Mouse (Mus musculus) MEL (cell line): ENCODE results near the gene Iqsec3. TPM values are rescaled to one million over a fixed set of nuclear protein-coding genes. Genes with fewer than 3 reads are reported as not detected.

Experiments used
- DNase-seq: peaks from one replicate; pipeline ENCODE4 v3.0.0; 2011; ENCODE audit warnings: low read depth, low spot score
- H3K27ac ChIP-seq: 2 replicates; pipeline ENCODE4 v1.5.1; 2012; ENCODE audit warnings: low read depth, mild to moderate bottlenecking, control low read depth, low read length, moderate library complexity; ENCODE audit not compliant: control insufficient read depth
- H3K27me3 ChIP-seq, 2 experiments: fragments of 150-350 bp in 1 of 2; sonication (generic) in 1 of 2; 2 replicates each; pipeline ENCODE4 v1.6.1; 2012; ENCODE audit warnings: low read length in 2 of 2, mild to moderate bottlenecking in 2 of 2, improper control_type of control experiment in 1 of 2, moderate library complexity in 1 of 2; ENCODE audit not compliant: insufficient read depth in 2 of 2, control insufficient read depth in 1 of 2
- H3K36me3 ChIP-seq, 2 experiments: 2 replicates each; pipeline ENCODE4 v1.6.1; 2012 to 2014; ENCODE audit warnings: low read length in 2 of 2, improper control_type of control experiment in 1 of 2, inconsistent platforms in 1 of 2, mild to moderate bottlenecking in 1 of 2; ENCODE audit not compliant: insufficient read depth in 2 of 2, control insufficient read depth in 1 of 2
- H3K4me1 ChIP-seq, 2 experiments: fragments of 150-350 bp in 1 of 2; sonication (generic) in 1 of 2; 2 replicates each; pipeline ENCODE4 v1.6.1; 2012; ENCODE audit warnings: low read length in 2 of 2, improper control_type of control experiment in 1 of 2, mild to moderate bottlenecking in 1 of 2; ENCODE audit not compliant: insufficient read depth in 2 of 2, control insufficient read depth in 1 of 2
- H3K4me3 ChIP-seq, 2 experiments: fragments of 150-350 bp in 1 of 2; sonication (generic) in 1 of 2; 2 replicates each; pipeline ENCODE4 v1.5.1; 2012; ENCODE audit warnings: low read depth in 2 of 2, low read length in 2 of 2, mild to moderate bottlenecking in 2 of 2, moderate library complexity in 2 of 2, control low read depth in 1 of 2, improper control_type of control experiment in 1 of 2; ENCODE audit not compliant: control insufficient read depth in 1 of 2, insufficient read depth in 1 of 2
- H3K79me2 ChIP-seq: 2 replicates; pipeline ENCODE4 v1.6.1; 2012; ENCODE audit warnings: mild to moderate bottlenecking, low read length, moderate library complexity; ENCODE audit not compliant: control insufficient read depth, poor library complexity, insufficient read depth
- H3K9ac ChIP-seq: 2 replicates; pipeline ENCODE4 v1.6.1; 2012; ENCODE audit warnings: low read depth, mild to moderate bottlenecking, control low read depth, low read length, moderate library complexity; ENCODE audit not compliant: control insufficient read depth, poor library complexity, severe bottlenecking
- H3K9me3 ChIP-seq: fragments of 150-350 bp; sonication (generic); replicated peaks from 2 replicates; pipeline ENCODE4 v1.6.1; 2012; ENCODE audit warnings: mild to moderate bottlenecking, low read length, improper control_type of control experiment, moderate library complexity; ENCODE audit not compliant: insufficient read depth
- BHLHE40 ChIP-seq: IDR thresholded peaks from 2 replicates; pipeline ENCODE4 v1.6.1; 2012; ENCODE audit warnings: low read depth, mild to moderate bottlenecking, inconsistent platforms, low read length, improper control_type of control experiment, borderline replicate concordance
- CHD1 ChIP-seq: IDR thresholded peaks from 2 replicates; pipeline ENCODE4 v1.6.1; 2012; ENCODE audit warnings: low read depth, mild to moderate bottlenecking, inconsistent platforms, low read length, improper control_type of control experiment
- CHD2 ChIP-seq: IDR thresholded peaks from 2 replicates; pipeline ENCODE4 v1.6.1; 2011; ENCODE audit warnings: low read length, improper control_type of control experiment
- ELF1 ChIP-seq: IDR thresholded peaks from 2 replicates; pipeline ENCODE4 v1.6.1; 2014; ENCODE audit warnings: low read depth, mild to moderate bottlenecking, inconsistent platforms, low read length, improper control_type of control experiment, moderate library complexity
- GABPA ChIP-seq: IDR thresholded peaks from 2 replicates; pipeline ENCODE4 v1.6.1; 2012; ENCODE audit warnings: low read depth, mild to moderate bottlenecking, inconsistent platforms, low read length, improper control_type of control experiment, moderate library complexity
- HCFC1 ChIP-seq: IDR thresholded peaks from 2 replicates; pipeline ENCODE4 v1.6.1; 2012; ENCODE audit warnings: low read depth, mild to moderate bottlenecking, inconsistent platforms, low read length, improper control_type of control experiment, moderate library complexity
- JUND ChIP-seq: IDR thresholded peaks from 2 replicates; pipeline ENCODE4 v1.6.1; 2011; ENCODE audit warnings: low read depth, mild to moderate bottlenecking, improper control_type of control experiment, low read length
- KAT2A ChIP-seq: conservative IDR thresholded peaks from 2 replicates; pipeline ENCODE4 v1.6.1; 2012; ENCODE audit warnings: low read depth, low read length, improper control_type of control experiment, inconsistent platforms
- MAFK ChIP-seq: IDR thresholded peaks from 2 replicates; pipeline ENCODE4 v1.6.1; 2011; ENCODE audit warnings: low read depth, mild to moderate bottlenecking, low read length, improper control_type of control experiment, borderline replicate concordance
- MXI1 ChIP-seq: IDR thresholded peaks from 2 replicates; pipeline ENCODE4 v1.6.1; 2011; ENCODE audit warnings: mild to moderate bottlenecking, low read depth, low read length, improper control_type of control experiment
- MYB ChIP-seq: IDR thresholded peaks from 2 replicates; pipeline ENCODE4 v1.6.1; 2011; ENCODE audit warnings: mild to moderate bottlenecking, low read depth, low read length, improper control_type of control experiment
- MYC ChIP-seq: IDR thresholded peaks from 2 replicates; pipeline ENCODE4 v1.6.1; 2011; ENCODE audit warnings: low read depth, mild to moderate bottlenecking, low read length, improper control_type of control experiment, moderate library complexity
- POLR2A ChIP-seq, 2 experiments: IDR thresholded peaks; 2 replicates each; pipeline ENCODE4 v1.6.1; 2011 to 2012; ENCODE audit warnings: low read length in 2 of 2, mild to moderate bottlenecking in 2 of 2, control low read depth in 1 of 2, improper control_type of control experiment in 1 of 2, low read depth in 1 of 2, moderate library complexity in 1 of 2; ENCODE audit not compliant: control insufficient read depth in 1 of 2, insufficient read depth in 1 of 2, poor library complexity in 1 of 2
- POLR2AphosphoS2 ChIP-seq: IDR thresholded peaks from 2 replicates; pipeline ENCODE4 v1.6.1; 2011; ENCODE audit warnings: low read length, improper control_type of control experiment
- POLR2AphosphoS5 ChIP-seq: IDR thresholded peaks from 2 replicates; pipeline ENCODE4 v1.6.1; 2012; ENCODE audit warnings: low read depth, borderline replicate concordance, mild to moderate bottlenecking, inconsistent platforms, low read length, moderate library complexity, mixed read lengths
- RCOR1 ChIP-seq: IDR thresholded peaks from 2 replicates; pipeline ENCODE4 v1.6.1; 2012; ENCODE audit warnings: low read depth, mild to moderate bottlenecking, inconsistent platforms, low read length, improper control_type of control experiment
- SIN3A ChIP-seq: IDR thresholded peaks from 2 replicates; pipeline ENCODE4 v1.6.1; 2012; ENCODE audit warnings: low read length, improper control_type of control experiment, inconsistent platforms
- SMC3 ChIP-seq: IDR thresholded peaks from 2 replicates; pipeline ENCODE4 v1.6.1; 2011; ENCODE audit warnings: low read depth, low read length, improper control_type of control experiment
- TAL1 ChIP-seq: IDR thresholded peaks from 2 replicates; pipeline ENCODE4 v1.6.1; 2012; ENCODE audit warnings: mild to moderate bottlenecking, inconsistent platforms, low read length, moderate library complexity, mixed read lengths
- TBP ChIP-seq: IDR thresholded peaks from 2 replicates; pipeline ENCODE4 v1.8.0; 2011; ENCODE audit warnings: low read depth, low read length, improper control_type of control experiment
- UBTF ChIP-seq: IDR thresholded peaks from 2 replicates; pipeline ENCODE4 v1.6.1; 2012; ENCODE audit warnings: low read depth, mild to moderate bottlenecking, inconsistent platforms, low read length, improper control_type of control experiment, moderate library complexity, borderline replicate concordance; ENCODE audit not compliant: insufficient read depth
- ZKSCAN1 ChIP-seq: IDR thresholded peaks from 2 replicates; pipeline ENCODE4 v1.6.1; 2012; ENCODE audit warnings: low read depth, mild to moderate bottlenecking, inconsistent platforms, low read length, improper control_type of control experiment, moderate library complexity
- ZNF384 ChIP-seq: IDR thresholded peaks from 2 replicates; pipeline ENCODE4 v1.6.1; 2012; ENCODE audit warnings: low read depth, mild to moderate bottlenecking, inconsistent platforms, low read length, improper control_type of control experiment
- polyA plus RNA-seq, 2 experiments: library from polyadenylated mRNA; stranded (reverse) in 1 of 2; unstranded in 1 of 2; fragments of >175 nt in 1 of 2; fragments of >200 nt in 1 of 2; gene quantifications; 2 replicates each; pipeline versions ENCODE4 v1.2.1 to v1.2.4; 2012; ENCODE audit warnings: low replicate concordance in 2 of 2, low read depth in 1 of 2; ENCODE audit not compliant: insufficient read length in 2 of 2, insufficient read depth in 1 of 2, missing spikeins in 1 of 2
- total RNA-seq: library from RNA; depleted of rRNA; stranded (reverse); fragments of 300-350 nt; gene quantifications from 2 replicates; pipeline ENCODE4 v1.2.3, GENCODE M21; 2012

Iqsec3 gene
- total and polyA plus RNA-seq, 3 experiments, result 0.04 TPM; not detected in 2

DNA sequence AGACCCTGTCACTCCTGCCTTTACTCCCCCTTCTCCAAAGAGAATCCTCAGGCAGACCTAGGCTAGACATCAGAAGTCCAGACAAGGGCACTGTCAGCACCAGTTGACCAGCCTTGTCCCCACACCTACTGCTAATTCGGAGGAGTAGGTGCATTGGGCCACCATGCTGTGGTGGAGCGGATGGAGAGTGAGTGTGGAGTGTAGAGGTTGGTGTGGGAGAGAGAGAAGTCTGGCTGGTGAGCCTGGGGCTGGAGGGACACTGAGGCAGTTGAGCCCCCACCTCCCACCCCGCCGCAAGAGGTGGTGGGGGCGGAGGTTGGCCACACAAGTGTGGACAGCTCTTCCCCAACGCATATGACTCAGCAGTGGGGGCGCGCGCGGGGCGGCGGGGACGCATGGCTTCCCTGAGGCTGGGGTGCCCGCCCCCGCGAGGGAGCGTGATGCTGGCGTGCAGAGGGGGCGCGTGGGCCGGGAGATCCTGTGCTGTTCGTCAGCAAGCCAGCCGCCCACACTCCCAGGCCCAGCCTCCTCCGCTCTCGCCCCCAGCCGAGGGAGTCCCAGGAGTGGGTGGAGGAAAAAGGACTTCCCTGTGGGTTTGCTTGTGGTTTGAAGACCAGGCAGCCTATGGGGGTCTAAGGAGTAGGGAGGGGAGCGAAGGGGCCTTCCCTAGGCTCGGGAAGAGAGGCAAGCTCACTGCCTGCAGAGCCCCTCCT lies 10.7 kb downstream of the Iqsec3 start:
- Histone ChIP-seq H3K4me3 (no peak overlapping the region), H3K79me2 (no peaks in the 10 kb centered on the region), H3K27me3 (no peaks in the 10 kb centered on the region), H3K9me3 (no peaks in the 10 kb centered on the region), H3K9ac (no peak overlapping the region), H3K4me1 (no peaks in the 10 kb centered on the region), H3K27ac (no peak overlapping the region), H3K36me3 (no peaks in the 10 kb centered on the region)
- no peak for TF ChIP-seq TAL1
- no peak for TF ChIP-seq MAFK
- no peak for TF ChIP-seq MYB
- TF ChIP-seq SIN3A, result no peak
- no peak for TF ChIP-seq GABPA
- TF ChIP-seq SMC3, result no peak
- no peak for TF ChIP-seq CHD2
- no peak for TF ChIP-seq CHD1
- no peak for TF ChIP-seq BHLHE40
- no peak for TF ChIP-seq POLR2AphosphoS5
- TF ChIP-seq ZKSCAN1, result no peak
- TF ChIP-seq HCFC1, result no peak
- TF ChIP-seq ZNF384, result no peak
- no peak for DNase-seq

DNA sequence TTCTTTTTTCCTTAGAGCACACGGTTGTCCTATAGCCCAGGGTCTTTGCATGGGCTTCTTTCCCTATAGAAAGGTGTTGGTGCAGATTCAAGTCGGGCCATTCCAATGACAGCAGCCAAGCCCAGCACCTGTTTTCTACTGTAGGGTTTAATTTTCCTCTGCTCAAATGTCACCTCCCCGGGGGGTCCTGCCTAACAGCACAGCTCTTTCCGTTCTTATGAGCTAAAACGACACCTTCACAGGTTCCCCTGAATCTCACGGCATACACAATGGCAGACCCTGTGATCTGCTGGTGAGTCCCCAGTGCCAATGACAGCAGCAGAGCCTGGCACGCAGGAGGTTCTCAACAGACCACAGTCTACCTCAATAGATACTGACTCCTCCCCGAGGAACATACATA lies 16.1 kb downstream of the Iqsec3 start:
- no peak for DNase-seq
- no peaks in the 10 kb centered on the region for H3K9me3 ChIP-seq
- H3K36me3 ChIP-seq, result no peaks in the 10 kb centered on the region
- no peak for TF ChIP-seq KAT2A
- no peak for TF ChIP-seq ELF1
- TF ChIP-seq, all 39 proteins: peak for 0
- Histone ChIP-seq H3K4me3 (no peak overlapping the region), H3K9ac (no peak overlapping the region), H3K79me2 (no peaks in the 10 kb centered on the region), H3K4me1 (no peaks in the 10 kb centered on the region), H3K27me3 (no peaks in the 10 kb centered on the region), H3K27ac (no peak overlapping the region)

DNA sequence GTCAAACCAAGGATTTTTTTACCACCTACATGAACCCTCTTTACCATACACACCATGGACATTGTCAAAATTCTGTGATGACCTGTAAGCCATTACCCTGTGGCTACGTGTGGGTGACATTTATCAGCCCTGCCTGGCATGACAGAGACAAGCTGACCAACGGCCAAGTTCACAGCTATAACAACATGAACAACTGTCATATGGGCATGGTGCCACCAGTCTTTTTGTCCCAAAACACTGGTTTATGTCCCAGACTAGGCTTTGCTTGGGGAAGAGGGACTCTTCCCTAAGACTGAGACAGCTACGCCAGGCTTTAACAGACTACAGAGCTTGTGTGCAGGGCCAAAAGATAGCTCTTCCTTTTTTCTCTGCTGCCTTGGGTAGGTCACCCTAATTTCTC lies 16.8 kb downstream of the Iqsec3 start:
- Histone ChIP-seq H3K9ac (no peak overlapping the region), H3K27ac (no peak overlapping the region), H3K9me3 (no peaks in the 10 kb centered on the region), H3K4me1 (no peaks in the 10 kb centered on the region), H3K79me2 (no peaks in the 10 kb centered on the region), H3K36me3 (no peaks in the 10 kb centered on the region), H3K27me3 (no peaks in the 10 kb centered on the region; a peak in 1 of 4 replicates), H3K4me3 (no peak overlapping the region)
- TF ChIP-seq TBP, result no peak
- no peak for TF ChIP-seq CHD2
- no peak for TF ChIP-seq UBTF
- no peak for TF ChIP-seq CHD1
- no peak for TF ChIP-seq POLR2AphosphoS5
- TF ChIP-seq POLR2A (IDR thresholded peaks at IDR 0.05; ENCODE audit: control insufficient read depth in 1 of 2, insufficient read depth in 1 of 2, low read depth in 1 of 2, low read length in 2 of 2, poor library complexity in 1 of 2), result no peak
- TF ChIP-seq SIN3A, result no peak
- TF ChIP-seq MYC, result no peak
- TF ChIP-seq RCOR1, result no peak
- no peak for TF ChIP-seq POLR2AphosphoS2
- TF ChIP-seq SMC3, result no peak
- no peak for TF ChIP-seq JUND
- TF ChIP-seq ZNF384, result no peak
- no peak for TF ChIP-seq MXI1
- no peak for DNase-seq
